15 mouse cellular contexts compared by ENCODE assay signal in genomic region chr11:82171316-82172071, GRCm38 (mm10). TPM values are rescaled to one million over a fixed set of nuclear protein-coding genes. Genes with fewer than 3 reads are reported as not detected.
A peak's percentile ranks its signal among the peaks of the same experiment; 100 is the strongest.
DNase-seq lines count a peak whose midpoint lies in the region; ATAC-seq and TF ChIP-seq lines count a peak whose summit lies in the region.
"Had no signal": no experiment of that assay in that cellular context is flagged by ENCODE, and none has a peak within 500 bp of the region (broad histone marks: within the 10 kb centered on the region; RNA-seq: fewer than 3 reads in every experiment).

No protein-coding gene starts in this region.

- 70% methylated on average over 7 of the region's 7 CpGs for WGBS in kidney, adult 2 months
- WGBS in heart, postnatal 0 days = 54% methylated on average over 7 of the region's 7 CpGs
- 53% methylated on average over 7 of the region's 7 CpGs for WGBS in macrophage (ENCODE audit: missing documents)

- no peaks in the 10 kb centered on the region for H3K36me3 ChIP-seq in kidney, adult 2 months (ENCODE audit: control insufficient read depth, insufficient read depth, low read length)
- H3K36me3 ChIP-seq in heart, postnatal 0 days (replicated peaks; ENCODE audit: control insufficient read depth, insufficient read depth, low read length) = no peaks in the 10 kb centered on the region
- no peaks in the 10 kb centered on the region for H3K36me3 ChIP-seq in macrophage (ENCODE audit: inconsistent target)
- H3K36me3 ChIP-seq: embryonic facial prominence, embryonic 15.5 days; heart, embryonic 15.5 days; limb, embryonic 15.5 days had no signal

- peak; percentile 11; the same call in 1 of the 2 replicates for ATAC-seq in heart, postnatal 0 days (ENCODE audit: insufficient read depth, low read depth)

- H3K27me3 ChIP-seq in kidney, adult 2 months (replicated peaks; ENCODE audit: control insufficient read depth, insufficient read depth, low read length) = no peaks in the 10 kb centered on the region
- H3K27me3 ChIP-seq in heart, postnatal 0 days (ENCODE audit: control insufficient read depth, insufficient read depth, low read length) = no peaks in the 10 kb centered on the region
- H3K27me3 ChIP-seq: heart, embryonic 15.5 days; limb, embryonic 15.5 days had no signal

- no peak overlapping the region for H3K4me3 ChIP-seq in kidney, adult 2 months (ENCODE audit: insufficient read depth, low read depth, low read length)
- H3K4me3 ChIP-seq in heart, postnatal 0 days (ENCODE audit: low read depth, low read length) = no peak overlapping the region
- H3K4me3 ChIP-seq in macrophage (ENCODE audit: inconsistent target) = no peak overlapping the region
- H3K4me3 ChIP-seq in left cerebral cortex, adult 2 months = no peak overlapping the region
- H3K4me3 ChIP-seq: embryonic facial prominence, embryonic 15.5 days; heart, embryonic 15.5 days; limb, embryonic 15.5 days had no signal

- H3K79me2 ChIP-seq in macrophage (ENCODE audit: inconsistent target) = no peaks in the 10 kb centered on the region

- H3K27ac ChIP-seq in kidney, adult 2 months (ENCODE audit: insufficient read depth, low read depth, low read length) = no peak overlapping the region
- no peak overlapping the region for H3K27ac ChIP-seq in heart, postnatal 0 days (ENCODE audit: low read depth)
- H3K27ac ChIP-seq in macrophage = peak overlapping the region; percentile 67
- H3K27ac ChIP-seq in left cerebral cortex, adult 2 months = no peak overlapping the region
- H3K27ac ChIP-seq: embryonic facial prominence, embryonic 15.5 days; heart, embryonic 15.5 days; limb, embryonic 15.5 days had no signal

- TF ChIP-seq EP300 in heart, postnatal 0 days (IDR thresholded peaks at IDR 0.05; ENCODE audit: low read depth) = no peak

- no peak overlapping the region for H3K9ac ChIP-seq in heart, postnatal 0 days (replicated peaks; ENCODE audit: low read depth, low read length)
- H3K9ac ChIP-seq: embryonic facial prominence, embryonic 15.5 days; heart, embryonic 15.5 days; limb, embryonic 15.5 days had no signal

- peak; percentile 6 for DNase-seq in kidney, adult 11 months
- no peak for DNase-seq in kidney, adult 2 months
- DNase-seq in adrenal gland, postnatal 14 days = peak; percentile 44
- peak; percentile 23 for DNase-seq in heart, postnatal 0 days (ENCODE audit: low spot score)
- no peak for DNase-seq in cerebellum, adult 8-10 months
- DNase-seq in left cerebral cortex, adult 2 months (ENCODE audit: extremely low spot score in 1 of 2, low spot score in 2 of 2) = no peak
- no peak for DNase-seq in thymus, postnatal 0 days (ENCODE audit: low spot score)
- DNase-seq: kidney, postnatal 14 days; right cerebral cortex, postnatal 25 days; thymus, postnatal 36 days had no signal

- intact Hi-C loops in left cerebral cortex, adult 2 months (cut with DNase I) = no loop called here

- H3K4me2 ChIP-seq in heart, postnatal 0 days (ENCODE audit: low read depth, low read length) = no peak overlapping the region
- H3K4me2 ChIP-seq: embryonic facial prominence, embryonic 15.5 days; heart, embryonic 15.5 days; limb, embryonic 15.5 days had no signal

- no peaks in the 10 kb centered on the region for H3K4me1 ChIP-seq in kidney, adult 2 months (ENCODE audit: control insufficient read depth, insufficient read depth, low read length)
- H3K4me1 ChIP-seq in heart, postnatal 0 days (ENCODE audit: control insufficient read depth, insufficient read depth) = no peaks in the 10 kb centered on the region
- H3K4me1 ChIP-seq: embryonic facial prominence, embryonic 15.5 days; heart, embryonic 15.5 days; limb, embryonic 15.5 days had no signal

- no peak for TF ChIP-seq POLR2A in kidney, adult 2 months (IDR thresholded peaks at IDR 0.05; ENCODE audit: low read depth, low read length)

- H3K9me3 ChIP-seq in heart, postnatal 0 days (replicated peaks; ENCODE audit: control insufficient read depth, low read length) = 0 out of 2 replicates have a peak, but pooled peaks cover 4% of the 10 kb centered on the region
- H3K9me3 ChIP-seq: embryonic facial prominence, embryonic 15.5 days; heart, embryonic 15.5 days; limb, embryonic 15.5 days had no signal

- TF ChIP-seq CTCF in kidney, adult 2 months (conservative IDR thresholded peaks at IDR 0.05; ENCODE audit: insufficient read depth, insufficient read length, low read depth, low read length) = no peak
- TF ChIP-seq CTCF in heart, postnatal 0 days (IDR thresholded peaks at IDR 0.05; ENCODE audit: low read depth) = no peak
- TF ChIP-seq CTCF in left cerebral cortex, adult 2 months (IDR thresholded peaks at IDR 0.05) = no peak

RNA-seq across cellular contexts. Expression of gene Ccl8, which starts 56.5 kb away (rescaled TPM):
- 1.7 and 6.7 TPM in 2 replicates for polyA plus RNA-seq in kidney, adult 2 months (2012; rRNA removed)
- total RNA-seq in adrenal gland, postnatal 14 days (2021) = not detected in 2 replicates
- not detected in 2 replicates for total RNA-seq in heart, postnatal 0 days (2014; rRNA removed; ENCODE audit: low replicate concordance)
- polyA plus RNA-seq in heart, postnatal 0 days (2015; fragmentation: Nextera tagmentation; extraction: Ambion mirVana) = not detected in 2 replicates
- 10 to 100 TPM in 7 of 26 experiments, 1 to 10 TPM in 10, not detected in 9; 2.5 to 36.0 (median 8.0) TPM for total RNA-seq in macrophage (2018; cell fraction: chromatin; rRNA removed)
- 100 to 1,000 TPM in 13 of 26 experiments, 10 to 100 TPM in 13; 17.8 to 583 (median 120) TPM for total RNA-seq in macrophage (2018; cell fraction: cytosol; rRNA removed)
- total RNA-seq in macrophage (2018; cell fraction: nucleus; rRNA removed) = 100 to 1,000 TPM in 9 of 26 experiments, 10 to 100 TPM in 9, 1 to 10 TPM in 8; 3.1 to 229 (median 43.6) TPM
- 26.9 to 107 TPM (median 52.2 TPM) in 3 replicates for polyA plus RNA-seq in macrophage (2018)
- total RNA-seq in left cerebral cortex, adult 2 months (2021) = not detected
- polyA plus RNA-seq in thymus, postnatal 0 days (2015; fragmentation: Nextera tagmentation; extraction: Ambion mirVana) = 32.6 and 35.4 TPM in 2 replicates
- total RNA-seq: ES-E14 had no signal
- polyA plus RNA-seq: embryonic facial prominence, embryonic 15.5 days; heart, embryonic 15.5 days; limb, embryonic 15.5 days had no signal

Comparison
In these comparisons a context has a peak if more than half of its experiments do, and no peak if none do; other contexts are left out.
1. DNase-seq: peak in kidney, adult 11 months (single experiment), adrenal gland, postnatal 14 days (single experiment) and heart, postnatal 0 days (single experiment); none in kidney, adult 2 months (single experiment), cerebellum, adult 8-10 months (single experiment), left cerebral cortex, adult 2 months (0 of 2) and thymus, postnatal 0 days (single experiment).